Mouse (Mus musculus) leukemia stem cell, adult 10-12 weeks (primary cell): ENCODE measurements around the gene Ifitm3. TPM values are rescaled to one million over a fixed set of nuclear protein-coding genes. Genes with fewer than 3 reads are reported as not detected.

Experiments
- polyA plus RNA-seq: library from polyadenylated mRNA; stranded (reverse); fragments of >175 nt; gene quantifications from 2 replicates; pipeline ENCODE4 v1.2.3, GENCODE M21; 2012; ENCODE audit warnings: low replicate concordance

The Ifitm3 gene
- 12.1 and 15.1 TPM in 2 replicates for polyA plus RNA-seq

DNA sequence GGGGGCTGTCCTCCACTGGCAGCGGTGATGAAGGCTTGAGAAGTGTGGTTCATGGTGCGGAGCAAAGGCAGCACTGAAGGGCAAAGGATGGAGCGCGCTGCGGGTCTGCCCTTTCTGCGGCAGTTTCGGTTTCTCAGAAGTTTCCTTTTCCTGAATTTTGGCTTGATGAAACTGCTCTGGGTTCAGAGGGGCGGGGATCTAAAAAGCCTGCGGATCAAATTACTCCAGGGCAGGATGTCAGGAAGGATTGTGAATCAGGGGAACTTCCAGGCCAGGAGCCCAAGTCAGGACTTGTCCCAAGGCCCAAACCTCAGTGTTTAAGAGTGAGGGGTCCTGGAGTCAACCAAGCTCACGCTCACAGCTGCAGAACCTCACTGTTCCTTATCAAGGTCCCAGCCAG lies at the start of gene Ifitm3:
Gene Ifitm3 (minus strand): TSS at position 178 of the 400 bp plus-strand sequence.

DNA sequence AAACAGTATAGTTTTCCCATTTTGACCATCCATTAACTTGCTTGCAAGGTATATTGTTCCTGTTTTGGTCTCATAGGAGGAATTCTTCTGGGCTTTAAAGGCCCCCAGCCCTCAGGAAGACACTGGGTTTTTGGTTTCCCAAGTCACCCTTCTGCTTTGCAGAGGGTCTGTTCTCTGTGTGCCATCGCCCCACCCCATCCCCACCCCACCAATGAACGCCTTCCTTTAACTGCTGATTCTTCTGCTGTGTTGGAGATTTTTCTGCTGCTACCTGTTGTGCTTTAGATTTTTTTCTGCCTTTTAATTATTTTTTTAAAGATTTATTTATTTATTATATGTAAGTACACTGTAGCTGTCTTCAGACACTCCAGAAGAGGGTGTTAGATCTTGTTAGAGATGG lies 18.3 kb upstream of the Ifitm3 start, which contains the start of gene Gm17387:
Gene Gm17387 (plus strand): TSS at position 301 of the 400 bp plus-strand sequence.

DNA sequence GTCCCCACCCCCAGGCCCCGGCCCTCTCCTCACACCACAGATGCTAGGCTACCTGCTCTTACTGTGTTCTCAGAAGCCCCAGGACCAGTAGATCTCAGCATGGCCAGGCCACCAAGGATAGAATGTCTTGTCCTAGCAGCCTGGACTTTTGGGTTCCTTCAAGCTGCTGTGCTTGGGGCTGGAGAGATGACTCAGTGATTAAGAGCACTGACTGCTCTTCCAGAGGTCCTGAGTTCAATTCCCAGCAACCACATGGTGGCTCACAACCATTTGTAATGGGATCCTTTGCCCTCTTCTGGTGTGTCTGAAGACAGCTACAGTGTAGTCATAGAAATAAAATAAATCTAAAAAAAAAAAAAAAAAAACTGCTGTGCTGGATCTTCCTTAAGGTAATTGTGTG lies 7.3 kb upstream of the Ifitm3 start, which contains the start of gene Ifitm6:
Gene Ifitm6 (minus strand): TSS at position 101 of the 400 bp plus-strand sequence.

DNA sequence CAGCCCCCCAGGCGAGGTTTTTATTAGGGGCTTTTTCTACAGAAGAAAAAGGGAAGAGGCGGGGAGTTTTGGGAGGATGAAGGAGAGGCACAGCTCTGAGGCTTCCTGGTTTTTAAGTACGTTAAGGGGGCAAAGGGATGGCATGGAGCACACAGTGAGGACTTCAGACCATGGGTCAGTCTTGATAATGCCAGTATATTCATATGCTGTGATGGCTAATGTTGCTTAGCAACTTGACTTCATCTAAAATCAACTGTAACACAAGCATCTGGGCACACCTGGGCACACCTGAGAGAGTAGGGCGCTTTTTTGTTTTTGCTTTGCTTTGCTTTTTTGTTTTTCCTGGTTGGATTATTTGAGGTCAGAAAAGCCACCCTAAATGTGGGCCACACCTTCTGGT lies 43.6 kb downstream of the Ifitm3 start, which contains the start of gene Ifitm1:
Gene Ifitm1 (plus strand): TSS at position 301 of the 400 bp plus-strand sequence.

Other genes with a start within 250 kb of the Ifitm3 start
- not detected in 2 replicates for gene Cyp2e1, start 247.0 kb downstream of the Ifitm3 start, polyA plus RNA-seq
- not detected in 2 replicates for gene Syce1, start 222.9 kb downstream of the Ifitm3 start, polyA plus RNA-seq
- not detected in 2 replicates for gene Zfp941, start 188.6 kb downstream of the Ifitm3 start, polyA plus RNA-seq
- gene Urah, start 175.8 kb downstream of the Ifitm3 start, polyA plus RNA-seq, result not detected in 2 replicates
- gene Scgb1c1, start 165.2 kb downstream of the Ifitm3 start, polyA plus RNA-seq, result not detected in 2 replicates
- gene Odf3, start 163.0 kb downstream of the Ifitm3 start, polyA plus RNA-seq, result not detected in 2 replicates
- not detected in 2 replicates for gene Gm45785, start 154.4 kb downstream of the Ifitm3 start, polyA plus RNA-seq
- gene Ric8a, start 153.8 kb downstream of the Ifitm3 start, polyA plus RNA-seq, result 59.0 and 60.4 TPM in 2 replicates
- 1.6 and 5.5 TPM in 2 replicates for gene Bet1l, start 153.2 kb downstream of the Ifitm3 start, polyA plus RNA-seq
- 24.5 and 69.2 TPM in 2 replicates for gene Psmd13, start 128.8 kb downstream of the Ifitm3 start, polyA plus RNA-seq
- gene Sirt3, start 128.5 kb downstream of the Ifitm3 start, polyA plus RNA-seq, result 32.7 and 37.1 TPM in 2 replicates
- gene Cox8b, start 110.3 kb downstream of the Ifitm3 start, polyA plus RNA-seq, result not detected in 2 replicates
- gene Nlrp6, start 89.9 kb downstream of the Ifitm3 start, polyA plus RNA-seq, result not detected in 2 replicates
- gene Pgghg, start 69.4 kb downstream of the Ifitm3 start, polyA plus RNA-seq, result 8.1 and 14.9 TPM in 2 replicates
- 0.58 TPM in 1 of 2 replicates, not detected in the other for gene Ifitm5, start 60.5 kb downstream of the Ifitm3 start, polyA plus RNA-seq
- gene Gm45717, start 54.8 kb downstream of the Ifitm3 start, polyA plus RNA-seq, result not detected in 2 replicates
- gene Ifitm2, start 54.8 kb downstream of the Ifitm3 start, polyA plus RNA-seq, result 14.4 and 81.4 TPM in 2 replicates
- gene Ifitm1, start 43.5 kb downstream of the Ifitm3 start, polyA plus RNA-seq, result 1.1 and 10.3 TPM in 2 replicates
- 0.77 TPM in 1 of 2 replicates, not detected in the other for gene Ifitm6, start 7.2 kb upstream of the Ifitm3 start, polyA plus RNA-seq
- not detected in 2 replicates for gene Gm17387, start 18.4 kb upstream of the Ifitm3 start, polyA plus RNA-seq
- gene B4galnt4, start 50.3 kb upstream of the Ifitm3 start, polyA plus RNA-seq, result 2.6 and 3.4 TPM in 2 replicates
- gene Pkp3, start 67.4 kb upstream of the Ifitm3 start, polyA plus RNA-seq, result 5.0 and 6.6 TPM in 2 replicates
- gene Sigirr, start 89.8 kb upstream of the Ifitm3 start, polyA plus RNA-seq, result 10.6 and 20.3 TPM in 2 replicates
- 0.30 TPM in 1 of 2 replicates, not detected in the other for gene Ano9, start 107.0 kb upstream of the Ifitm3 start, polyA plus RNA-seq
- 172 and 234 TPM in 2 replicates for gene Ptdss2, start 111.6 kb upstream of the Ifitm3 start, polyA plus RNA-seq
- gene Rnh1, start 162.1 kb upstream of the Ifitm3 start, polyA plus RNA-seq, result 4.4 and 23.6 TPM in 2 replicates
- gene Hras, start 183.2 kb upstream of the Ifitm3 start, polyA plus RNA-seq, result 58.5 and 63.6 TPM in 2 replicates
- gene Lrrc56, start 183.4 kb upstream of the Ifitm3 start, polyA plus RNA-seq, result 9.6 and 9.7 TPM in 2 replicates
- gene Lmntd2, start 203.3 kb upstream of the Ifitm3 start, polyA plus RNA-seq, result 0.97 and 1.5 TPM in 2 replicates
- gene Rassf7, start 205.1 kb upstream of the Ifitm3 start, polyA plus RNA-seq, result 8.4 and 16.5 TPM in 2 replicates
- 105 and 162 TPM in 2 replicates for gene Phrf1, start 218.0 kb upstream of the Ifitm3 start, polyA plus RNA-seq